Mouse (Mus musculus) MEL (cell line): ENCODE measurements at regions not wholly inside any gene's neighbourhood (a gene's known extent, or its start where the extent isn't known, plus 50 kb on each side); places are given as distances from the start of the nearest gene placed in this dataset.

ENCODE experiments used
- CTCF ChIP-seq, 3 experiments: IDR thresholded peaks in 2 of 3; conservative IDR thresholded peaks in 1 of 3; 2 replicates each; pipeline ENCODE4 v1.5.1; 2011 to 2012; ENCODE audit warnings: low read length in 3 of 3, low read depth in 2 of 3, mild to moderate bottlenecking in 2 of 3, improper control_type of control experiment in 1 of 3, inconsistent platforms in 1 of 3, mixed read lengths in 1 of 3, moderate library complexity in 1 of 3; ENCODE audit not compliant: control insufficient read depth in 1 of 3, insufficient read depth in 1 of 3, poor library complexity in 1 of 3, severe bottlenecking in 1 of 3
- EP300 ChIP-seq, 2 experiments: IDR thresholded peaks; 2 replicates each; pipeline ENCODE4 v1.6.1; 2011; ENCODE audit warnings: improper control_type of control experiment in 2 of 2, low read length in 2 of 2, low read depth in 1 of 2, mild to moderate bottlenecking in 1 of 2
- ETS1 ChIP-seq: IDR thresholded peaks from 2 replicates; pipeline ENCODE4 v1.6.1; 2012; ENCODE audit warnings: low read depth, mild to moderate bottlenecking, inconsistent platforms, low read length, improper control_type of control experiment, moderate library complexity
- POLR2AphosphoS2 ChIP-seq: IDR thresholded peaks from 2 replicates; pipeline ENCODE4 v1.6.1; 2011; ENCODE audit warnings: low read length, improper control_type of control experiment
- RCOR1 ChIP-seq: IDR thresholded peaks from 2 replicates; pipeline ENCODE4 v1.6.1; 2012; ENCODE audit warnings: low read depth, mild to moderate bottlenecking, inconsistent platforms, low read length, improper control_type of control experiment
- USF2 ChIP-seq, 2 experiments: IDR thresholded peaks; 2 replicates each; pipeline ENCODE4 v1.6.1; 2011 to 2012; ENCODE audit warnings: improper control_type of control experiment in 2 of 2, low read length in 2 of 2, borderline replicate concordance in 1 of 2, inconsistent platforms in 1 of 2, low read depth in 1 of 2, mild to moderate bottlenecking in 1 of 2; ENCODE audit not compliant: insufficient read depth in 1 of 2

DNA sequence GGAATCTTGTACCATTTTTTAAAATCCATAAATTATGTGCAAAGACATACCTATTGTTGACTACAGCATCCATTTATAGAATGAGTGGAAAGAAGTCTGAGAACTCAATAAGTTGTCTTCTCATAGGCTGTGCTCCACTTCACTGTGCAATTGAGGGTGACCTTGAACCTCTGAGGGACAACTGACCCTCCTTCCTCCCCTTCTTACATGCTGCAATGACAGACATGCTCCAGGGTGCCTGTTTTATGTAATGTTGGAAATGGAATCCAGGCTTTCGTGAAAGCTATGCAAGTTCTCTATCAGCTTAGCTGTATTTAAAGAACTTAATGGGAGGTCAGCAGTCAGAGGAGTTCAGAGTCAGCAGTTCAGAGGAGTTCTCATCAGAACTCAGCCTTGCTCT is 118.9 kb upstream of the Vegfc start:
- TF ChIP-seq POLR2AphosphoS2: no peak
- TF ChIP-seq ETS1: no peak
- TF ChIP-seq CTCF (IDR thresholded peaks at IDR 0.05 in 2 of 3, conservative IDR thresholded peaks at IDR 0.05 in 1 of 3; ENCODE audit: control insufficient read depth in 1 of 3, insufficient read depth in 1 of 3, low read depth in 2 of 3, low read length in 3 of 3, poor library complexity in 1 of 3, severe bottlenecking in 1 of 3): no peak
- TF ChIP-seq USF2 (IDR thresholded peaks at IDR 0.05; ENCODE audit: borderline replicate concordance in 1 of 2, insufficient read depth in 1 of 2, low read depth in 1 of 2, low read length in 2 of 2): no peak
- TF ChIP-seq EP300 (IDR thresholded peaks at IDR 0.05; ENCODE audit: low read depth in 1 of 2, low read length in 2 of 2): no peak
- no peak for TF ChIP-seq RCOR1
